Mouse (Mus musculus): ENCODE results near the gene Olfr1338. TPM values are rescaled to one million over a fixed set of nuclear protein-coding genes. Genes with fewer than 3 reads are reported as not detected.

The Olfr1338 gene
- total and polyA plus RNA-seq, 2 experiments from 2014 or later = not detected

GRCm38 (mm10) chr4:118721742-118722483, 36.6 kb downstream of the Olfr1338 start:
- ATAC-seq = no peak
- H3K27me3 ChIP-seq (ENCODE audit: insufficient read depth, low read length) = no peaks in the 10 kb centered on the region
- H3K9ac ChIP-seq (replicated peaks; ENCODE audit: low read length) = no peak overlapping the region
- 57% methylated on average over 10 of the region's 10 CpGs for WGBS
- H3K36me3 ChIP-seq (ENCODE audit: insufficient read depth, low read length) = no peaks in the 10 kb centered on the region
- no peak overlapping the region for H3K27ac ChIP-seq
- H3K4me1 ChIP-seq (ENCODE audit: insufficient read depth, low read length) = no peaks in the 10 kb centered on the region
- no peak overlapping the region for H3K4me2 ChIP-seq (ENCODE audit: low read depth, low read length)
- DNase-seq (ENCODE audit: low spot score) = no peak
- no peak for TF ChIP-seq CTCF (IDR thresholded peaks at IDR 0.05; ENCODE audit: low read depth)
- H3K9me3 ChIP-seq (ENCODE audit: low read length) = no peaks in the 10 kb centered on the region
- no peak overlapping the region for H3K4me3 ChIP-seq (ENCODE audit: low read length)

DNA sequence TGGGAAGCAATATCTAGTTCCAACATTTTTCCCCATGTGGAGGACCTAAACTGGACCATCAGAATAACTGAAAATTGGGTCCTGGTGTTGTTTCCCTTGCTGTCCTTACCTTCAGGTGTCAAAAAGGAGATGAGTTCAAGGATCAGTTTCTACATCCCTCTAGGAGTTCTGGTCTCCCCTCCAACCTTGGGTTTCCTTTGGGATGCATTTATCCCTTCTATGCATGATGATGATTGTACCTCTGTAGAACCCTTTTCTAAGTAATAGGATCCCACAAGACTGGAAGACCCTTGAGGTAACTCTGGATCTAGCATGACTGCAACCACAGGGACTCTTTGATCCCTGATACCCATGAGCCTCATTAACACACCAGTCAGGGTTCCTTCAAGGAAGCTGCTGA, 38.7 kb downstream of the Olfr1338 start, which contains the start of gene Olfr1340:
Gene Olfr1340 (plus strand): TSS at position 301 of the 400 bp plus-strand sequence.
- H3K4me1 ChIP-seq (ENCODE audit: insufficient read depth, low read length) = no peaks in the 10 kb centered on the region
- no peaks in the 10 kb centered on the region for H3K36me3 ChIP-seq (ENCODE audit: insufficient read depth, low read length)
- ATAC-seq = no peak
- H3K9ac ChIP-seq (replicated peaks; ENCODE audit: low read length) = no peak within 1 kb of the TSS
- no peak within 1 kb of the TSS for H3K27ac ChIP-seq
- no peak within 1 kb of the TSS for H3K4me2 ChIP-seq (ENCODE audit: low read depth, low read length)
- no peak within 1 kb of the TSS for H3K4me3 ChIP-seq (ENCODE audit: low read length)
- no peak for DNase-seq (ENCODE audit: low spot score)
- no peaks in the 10 kb centered on the region for H3K9me3 ChIP-seq (ENCODE audit: low read length)
- no peaks in the 10 kb centered on the region for H3K27me3 ChIP-seq (ENCODE audit: insufficient read depth, low read length)
- TF ChIP-seq CTCF (IDR thresholded peaks at IDR 0.05; ENCODE audit: low read depth) = no peak

DNA sequence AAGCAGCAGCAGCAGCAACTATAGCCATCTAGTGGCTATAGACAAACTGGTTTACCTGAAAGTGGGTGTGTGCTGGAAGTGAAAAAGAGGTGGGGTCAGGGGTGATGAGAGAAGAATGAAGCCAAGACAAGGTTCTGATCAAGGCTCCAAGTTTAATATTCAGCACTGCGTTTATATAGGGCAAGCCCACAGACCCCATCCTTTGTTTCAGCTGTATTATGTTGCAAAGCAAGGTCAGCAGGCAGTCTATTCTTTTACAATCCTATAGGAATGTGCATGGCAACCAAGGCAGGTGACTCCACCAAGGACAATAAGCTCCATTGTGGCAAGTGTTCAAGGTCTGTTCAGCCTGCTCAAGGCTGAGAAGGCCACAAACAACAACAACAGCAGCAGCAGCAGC, 46.9 kb downstream of the Olfr1338 start:
- ATAC-seq (no peak), DNase-seq (ENCODE audit: low spot score) (no peak)
- no peak for TF ChIP-seq CTCF (IDR thresholded peaks at IDR 0.05; ENCODE audit: low read depth)
- Histone ChIP-seq H3K27ac (no peak overlapping the region), H3K4me3 (ENCODE audit: low read length) (no peak overlapping the region), H3K9me3 (ENCODE audit: low read length) (no peaks in the 10 kb centered on the region), H3K9ac (replicated peaks; ENCODE audit: low read length) (no peak overlapping the region), H3K27me3 (ENCODE audit: insufficient read depth, low read length) (no peaks in the 10 kb centered on the region), H3K36me3 (ENCODE audit: insufficient read depth, low read length) (no peaks in the 10 kb centered on the region), H3K4me1 (ENCODE audit: insufficient read depth, low read length) (no peaks in the 10 kb centered on the region), H3K4me2 (ENCODE audit: low read depth, low read length) (no peak overlapping the region)
- WGBS = 19% methylated on average over 1 of the region's 1 CpGs

DNA sequence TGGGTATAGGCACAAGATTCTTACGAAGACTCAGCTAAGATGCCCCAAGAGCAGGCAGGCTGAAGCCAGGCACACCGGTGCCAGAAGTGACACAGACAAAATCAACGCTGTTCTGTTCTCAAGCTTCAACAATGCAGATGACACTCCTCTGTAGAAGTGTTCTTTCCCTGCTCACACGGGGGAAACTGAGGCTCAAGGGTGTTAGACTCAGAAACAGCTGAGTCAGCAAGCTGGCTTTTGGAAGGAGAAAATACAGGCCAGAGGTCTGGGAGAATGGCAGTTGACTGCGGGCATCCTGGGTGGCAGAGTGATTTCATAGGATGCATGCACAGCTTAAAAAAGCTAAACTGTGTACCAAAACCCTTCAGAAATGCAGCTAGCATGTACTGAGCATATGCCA, 50.5 kb downstream of the Olfr1338 start:
- no peak for TF ChIP-seq CTCF (IDR thresholded peaks at IDR 0.05; ENCODE audit: low read depth)
- no peak for DNase-seq (ENCODE audit: low spot score)
- 82% methylated on average over 5 of the region's 5 CpGs for WGBS

DNA sequence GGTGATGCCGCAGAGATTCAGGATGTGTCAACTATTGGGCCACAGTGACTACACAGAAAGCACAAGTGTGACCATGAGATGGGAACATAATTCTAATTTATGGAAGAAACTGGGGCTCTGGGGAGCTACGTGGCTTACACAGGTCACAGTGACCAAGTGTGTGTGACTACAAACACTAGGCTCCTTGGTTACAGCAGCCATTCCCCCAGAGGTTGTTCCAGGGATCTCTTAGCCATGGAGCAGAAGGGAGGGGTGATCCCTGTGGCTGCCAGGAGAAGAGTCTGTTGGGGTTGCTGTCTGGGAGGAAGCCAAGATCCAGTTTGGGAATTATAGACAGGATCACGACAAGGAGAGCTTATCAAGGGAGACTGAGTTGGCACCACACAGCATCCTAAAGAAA, 55.3 kb downstream of the Olfr1338 start, which contains the start of gene Olfr1341:
Gene Olfr1341 (plus strand): TSS at position 301 of the 400 bp plus-strand sequence.
- Histone ChIP-seq H3K27ac (no peak within 1 kb of the TSS), H3K27me3 (ENCODE audit: insufficient read depth, low read length) (no peaks in the 10 kb centered on the region), H3K4me2 (ENCODE audit: low read depth, low read length) (no peak within 1 kb of the TSS), H3K36me3 (ENCODE audit: insufficient read depth, low read length) (no peaks in the 10 kb centered on the region), H3K4me3 (ENCODE audit: low read length) (no peak within 1 kb of the TSS), H3K9me3 (ENCODE audit: low read length) (no peaks in the 10 kb centered on the region), H3K9ac (replicated peaks; ENCODE audit: low read length) (no peak within 1 kb of the TSS), H3K4me1 (ENCODE audit: insufficient read depth, low read length) (no peaks in the 10 kb centered on the region)
- WGBS = 70% methylated on average over 3 of the region's 3 CpGs
- ATAC-seq = no peak
- TF ChIP-seq CTCF (IDR thresholded peaks at IDR 0.05; ENCODE audit: low read depth) = no peak
- no peak for DNase-seq (ENCODE audit: low spot score)

More for the DNA sequence above, 50.5 kb downstream of the Olfr1338 start:
- no peaks in the 10 kb centered on the region for H3K9me3 ChIP-seq (ENCODE audit: low read length)
- H3K9ac ChIP-seq (replicated peaks; ENCODE audit: low read length) = no peak overlapping the region
- H3K4me1 ChIP-seq (ENCODE audit: insufficient read depth, low read length) = no peaks in the 10 kb centered on the region
- H3K36me3 ChIP-seq (ENCODE audit: insufficient read depth, low read length) = no peaks in the 10 kb centered on the region
- no peak for ATAC-seq
- no peak overlapping the region for H3K4me3 ChIP-seq (ENCODE audit: low read length)
- no peaks in the 10 kb centered on the region for H3K27me3 ChIP-seq (ENCODE audit: insufficient read depth, low read length)
- H3K27ac ChIP-seq = no peak overlapping the region
- no peak overlapping the region for H3K4me2 ChIP-seq (ENCODE audit: low read depth, low read length)

Other genes with a start within 250 kb of the Olfr1338 start
- gene 2610528J11Rik, start 231.7 kb downstream of the Olfr1338 start, total RNA-seq (2014; rRNA removed) = not detected in 2 replicates
- not detected in 2 replicates for gene 2610528J11Rik, start 231.7 kb downstream of the Olfr1338 start, polyA plus RNA-seq (2015; fragmentation: Nextera tagmentation; extraction: Ambion mirVana)
- gene Tmem125, start 214.7 kb downstream of the Olfr1338 start, total RNA-seq (2014; rRNA removed) = 0.90 and 4.8 TPM in 2 replicates
- gene Tmem125, start 214.7 kb downstream of the Olfr1338 start, polyA plus RNA-seq (2015; fragmentation: Nextera tagmentation; extraction: Ambion mirVana) = 0.64 and 0.83 TPM in 2 replicates
- 0.65 and 1.3 TPM in 2 replicates for gene Cfap57, start 138.0 kb downstream of the Olfr1338 start, total RNA-seq (2014; rRNA removed)
- gene Cfap57, start 138.0 kb downstream of the Olfr1338 start, polyA plus RNA-seq (2015; fragmentation: Nextera tagmentation; extraction: Ambion mirVana) = 0.70 and 1.2 TPM in 2 replicates
- 31.6 and 40.0 TPM in 2 replicates for gene Ebna1bp2, start 137.9 kb downstream of the Olfr1338 start, total RNA-seq (2014; rRNA removed)
- 85.4 and 98.5 TPM in 2 replicates for gene Ebna1bp2, start 137.9 kb downstream of the Olfr1338 start, polyA plus RNA-seq (2015; fragmentation: Nextera tagmentation; extraction: Ambion mirVana)
- gene Olfr62, start 99.8 kb downstream of the Olfr1338 start, total RNA-seq (2014; rRNA removed) = not detected in 2 replicates
- gene Olfr62, start 99.8 kb downstream of the Olfr1338 start, polyA plus RNA-seq (2015; fragmentation: Nextera tagmentation; extraction: Ambion mirVana) = not detected in 2 replicates
- gene Olfr1342, start 66.0 kb downstream of the Olfr1338 start, total RNA-seq (2014; rRNA removed) = not detected in 2 replicates
- 0.04 TPM in 1 of 2 replicates, not detected in the other for gene Olfr1342, start 66.0 kb downstream of the Olfr1338 start, polyA plus RNA-seq (2015; fragmentation: Nextera tagmentation; extraction: Ambion mirVana)
- not detected in 2 replicates for gene Olfr1341, start 55.2 kb downstream of the Olfr1338 start, total RNA-seq (2014; rRNA removed)
- gene Olfr1341, start 55.2 kb downstream of the Olfr1338 start, polyA plus RNA-seq (2015; fragmentation: Nextera tagmentation; extraction: Ambion mirVana) = not detected in 2 replicates
- not detected in 2 replicates for gene Olfr1340, start 38.6 kb downstream of the Olfr1338 start, total RNA-seq (2014; rRNA removed)
- gene Olfr1340, start 38.6 kb downstream of the Olfr1338 start, polyA plus RNA-seq (2015; fragmentation: Nextera tagmentation; extraction: Ambion mirVana) = not detected in 2 replicates
- not detected in 2 replicates for gene Olfr1339, start 26.6 kb downstream of the Olfr1338 start, total RNA-seq (2014; rRNA removed)
- not detected in 2 replicates for gene Olfr1339, start 26.6 kb downstream of the Olfr1338 start, polyA plus RNA-seq (2015; fragmentation: Nextera tagmentation; extraction: Ambion mirVana)
- not detected in 2 replicates for gene Olfr1337, start 23.8 kb upstream of the Olfr1338 start, total RNA-seq (2014; rRNA removed)
- gene Olfr1337, start 23.8 kb upstream of the Olfr1338 start, polyA plus RNA-seq (2015; fragmentation: Nextera tagmentation; extraction: Ambion mirVana) = not detected in 2 replicates
- not detected in 2 replicates for gene Olfr1335, start 51.2 kb upstream of the Olfr1338 start, total RNA-seq (2014; rRNA removed)
- not detected in 2 replicates for gene Olfr1335, start 51.2 kb upstream of the Olfr1338 start, polyA plus RNA-seq (2015; fragmentation: Nextera tagmentation; extraction: Ambion mirVana)
- not detected in 2 replicates for gene Olfr1333, start 77.5 kb upstream of the Olfr1338 start, total RNA-seq (2014; rRNA removed)
- not detected in 2 replicates for gene Olfr1333, start 77.5 kb upstream of the Olfr1338 start, polyA plus RNA-seq (2015; fragmentation: Nextera tagmentation; extraction: Ambion mirVana)
- gene Olfr1331, start 105.9 kb upstream of the Olfr1338 start, total RNA-seq (2014; rRNA removed) = not detected in 2 replicates
- not detected in 2 replicates for gene Olfr1331, start 105.9 kb upstream of the Olfr1338 start, polyA plus RNA-seq (2015; fragmentation: Nextera tagmentation; extraction: Ambion mirVana)
- not detected in 2 replicates for gene Olfr1330, start 129.9 kb upstream of the Olfr1338 start, total RNA-seq (2014; rRNA removed)
- not detected in 2 replicates for gene Olfr1330, start 129.9 kb upstream of the Olfr1338 start, polyA plus RNA-seq (2015; fragmentation: Nextera tagmentation; extraction: Ambion mirVana)
- gene Olfr1329, start 158.7 kb upstream of the Olfr1338 start, total RNA-seq (2014; rRNA removed) = not detected in 2 replicates
- gene Olfr1329, start 158.7 kb upstream of the Olfr1338 start, polyA plus RNA-seq (2015; fragmentation: Nextera tagmentation; extraction: Ambion mirVana) = not detected in 2 replicates
- gene Olfr1328, start 179.9 kb upstream of the Olfr1338 start, total RNA-seq (2014; rRNA removed) = not detected in 2 replicates
- not detected in 2 replicates for gene Olfr1328, start 179.9 kb upstream of the Olfr1338 start, polyA plus RNA-seq (2015; fragmentation: Nextera tagmentation; extraction: Ambion mirVana)
- 0.07 and 0.58 TPM in 2 replicates for gene Lao1, start 202.8 kb upstream of the Olfr1338 start, total RNA-seq (2014; rRNA removed)
- 0.15 and 0.29 TPM in 2 replicates for gene Lao1, start 202.8 kb upstream of the Olfr1338 start, polyA plus RNA-seq (2015; fragmentation: Nextera tagmentation; extraction: Ambion mirVana)